Mouse (Mus musculus): ENCODE measurements around the gene Sypl2. TPM values are rescaled to one million over a fixed set of nuclear protein-coding genes. Genes with fewer than 3 reads are reported as not detected.

The Sypl2 gene
- polyA plus RNA-seq, 1 experiment: 38.7 TPM

DNA sequence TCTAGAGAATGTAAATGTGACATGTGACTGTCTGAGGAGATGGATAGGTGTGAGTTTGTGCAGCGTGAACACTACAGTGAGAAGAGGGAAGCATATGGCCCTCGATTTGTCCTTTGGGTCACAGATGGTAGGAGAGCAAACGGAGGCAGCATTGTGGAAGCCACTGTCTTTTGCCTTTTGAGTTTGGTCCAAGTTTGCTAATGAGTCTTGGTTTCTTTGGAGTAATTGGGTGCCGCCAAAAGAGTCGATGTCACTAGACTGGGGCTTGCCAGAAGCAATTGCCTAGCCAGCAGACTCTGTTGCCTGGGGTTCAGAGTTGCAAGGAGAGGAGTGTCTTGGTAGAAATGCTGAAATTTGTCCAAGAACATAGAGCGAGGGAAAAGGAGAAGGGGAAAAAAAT lies 14.6 kb downstream of the Sypl2 start:
- no peaks in the 10 kb centered on the region for H3K36me3 ChIP-seq (ENCODE audit: control insufficient read depth, insufficient read depth, low read length)
- TF ChIP-seq POLR2A (IDR thresholded peaks at IDR 0.05; ENCODE audit: low read depth, low read length): no peak
- TF ChIP-seq CTCF (conservative IDR thresholded peaks at IDR 0.05; ENCODE audit: insufficient read depth, insufficient read length, low read depth, low read length): no peak
- peak; percentile 46 for DNase-seq
- WGBS: 66% methylated on average over 6 of the region's 6 CpGs
- no peaks in the 10 kb centered on the region for H3K27me3 ChIP-seq (replicated peaks; ENCODE audit: control insufficient read depth, insufficient read depth, low read length)
- no peak overlapping the region for H3K27ac ChIP-seq (ENCODE audit: insufficient read depth, low read depth, low read length)
- peaks cover 6% of the 10 kb centered on the region; the same call in 1 of the 2 replicates for H3K4me1 ChIP-seq (ENCODE audit: control insufficient read depth, insufficient read depth, low read length)
- H3K4me3 ChIP-seq (ENCODE audit: insufficient read depth, low read depth, low read length): no peak overlapping the region

DNA sequence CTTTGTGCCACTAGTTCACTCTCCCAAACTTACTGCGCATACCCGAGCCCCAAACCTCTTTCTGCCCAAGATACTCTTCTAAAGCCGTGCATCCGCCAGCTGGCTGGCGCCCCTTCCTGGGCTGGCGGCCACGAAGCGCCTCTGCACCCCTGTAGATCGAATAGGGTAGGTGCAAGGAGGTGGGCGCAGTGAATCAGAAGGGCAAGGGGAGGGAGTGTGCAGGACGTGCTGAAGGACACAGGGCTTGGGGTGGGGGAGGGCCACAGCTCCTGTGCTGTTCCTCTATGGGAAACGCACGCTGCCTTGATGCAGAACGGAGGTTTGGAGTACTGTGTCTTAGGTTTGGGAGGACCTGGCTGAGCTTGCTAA lies 15.7 kb downstream of the Sypl2 start, which contains the start of gene Atxn7l2:
Gene Atxn7l2, minus strand, starts transcription at position 164 of the 369 bp plus-strand sequence.
- DNase-seq: no peak
- Histone ChIP-seq H3K4me3 (ENCODE audit: insufficient read depth, low read depth, low read length) (peak within 1 kb of the TSS; percentile 71), H3K4me1 (ENCODE audit: control insufficient read depth, insufficient read depth, low read length) (peaks cover 6% of the 10 kb centered on the region; the same call in 1 of the 2 replicates), H3K36me3 (ENCODE audit: control insufficient read depth, insufficient read depth, low read length) (no peaks in the 10 kb centered on the region), H3K27ac (ENCODE audit: insufficient read depth, low read depth, low read length) (peak within 1 kb of the TSS; percentile 54), H3K27me3 (replicated peaks; ENCODE audit: control insufficient read depth, insufficient read depth, low read length) (no peaks in the 10 kb centered on the region)
- 1% methylated on average over 14 of the region's 14 CpGs for WGBS
- TF ChIP-seq POLR2A (IDR thresholded peaks at IDR 0.05; ENCODE audit: low read depth, low read length) (no peak), CTCF (conservative IDR thresholded peaks at IDR 0.05; ENCODE audit: insufficient read depth, insufficient read length, low read depth, low read length) (no peak)

DNA sequence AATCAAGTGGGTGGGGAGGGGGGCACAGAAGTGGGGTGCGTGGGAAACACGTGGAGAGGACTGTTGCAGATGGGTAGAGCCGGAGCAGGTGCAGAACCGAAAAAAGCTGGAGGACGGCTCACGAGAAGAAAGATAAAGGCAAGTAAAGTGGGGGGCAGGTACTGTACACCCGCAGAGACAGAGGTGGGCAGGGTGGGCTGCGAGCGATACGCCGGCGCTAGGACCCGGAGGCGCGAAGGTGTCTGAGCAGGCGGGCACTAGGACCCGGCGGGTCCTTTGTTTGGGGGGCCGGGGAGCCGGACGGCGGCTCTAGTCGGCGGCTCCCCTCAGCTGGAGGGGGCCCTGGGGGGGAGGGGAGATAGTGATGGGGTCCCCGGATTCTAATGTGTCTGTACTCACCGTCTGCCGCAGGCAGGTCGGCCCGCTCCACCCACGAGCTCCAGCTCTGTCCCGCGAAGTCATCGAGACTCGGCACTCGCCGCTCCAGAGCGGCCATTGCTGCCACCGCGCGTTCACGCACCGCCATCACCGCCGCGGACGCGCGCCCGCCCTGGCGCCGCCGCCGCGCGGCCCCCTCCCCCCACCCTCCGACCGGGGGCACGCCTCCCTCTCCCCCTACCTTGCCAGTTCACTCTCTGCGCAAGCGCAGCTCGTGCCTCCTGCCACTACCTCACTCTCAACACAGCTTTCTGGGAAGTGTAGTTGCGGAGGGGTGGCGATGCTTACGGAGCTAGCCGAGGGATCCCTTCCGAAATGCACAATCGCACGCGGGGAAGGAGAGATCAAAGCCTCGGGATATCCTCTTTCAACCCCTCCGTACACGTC lies 16.3 kb downstream of the Sypl2 start:
- H3K4me3 ChIP-seq (ENCODE audit: insufficient read depth, low read depth, low read length): peak overlapping the region; percentile 71
- DNase-seq: peak; percentile 97
- H3K36me3 ChIP-seq (ENCODE audit: control insufficient read depth, insufficient read depth, low read length): no peaks in the 10 kb centered on the region
- no peaks in the 10 kb centered on the region for H3K27me3 ChIP-seq (replicated peaks; ENCODE audit: control insufficient read depth, insufficient read depth, low read length)
- WGBS: under 1% methylated on average over 72 of the region's 72 CpGs
- peak overlapping the region; percentile 54 for H3K27ac ChIP-seq (ENCODE audit: insufficient read depth, low read depth, low read length)
- TF ChIP-seq POLR2A (IDR thresholded peaks at IDR 0.05; ENCODE audit: low read depth, low read length) (peak; percentile 14), CTCF (conservative IDR thresholded peaks at IDR 0.05; ENCODE audit: insufficient read depth, insufficient read length, low read depth, low read length) (no peak)
- H3K4me1 ChIP-seq (ENCODE audit: control insufficient read depth, insufficient read depth, low read length): peaks cover 6% of the 10 kb centered on the region; the same call in 1 of the 2 replicates

DNA sequence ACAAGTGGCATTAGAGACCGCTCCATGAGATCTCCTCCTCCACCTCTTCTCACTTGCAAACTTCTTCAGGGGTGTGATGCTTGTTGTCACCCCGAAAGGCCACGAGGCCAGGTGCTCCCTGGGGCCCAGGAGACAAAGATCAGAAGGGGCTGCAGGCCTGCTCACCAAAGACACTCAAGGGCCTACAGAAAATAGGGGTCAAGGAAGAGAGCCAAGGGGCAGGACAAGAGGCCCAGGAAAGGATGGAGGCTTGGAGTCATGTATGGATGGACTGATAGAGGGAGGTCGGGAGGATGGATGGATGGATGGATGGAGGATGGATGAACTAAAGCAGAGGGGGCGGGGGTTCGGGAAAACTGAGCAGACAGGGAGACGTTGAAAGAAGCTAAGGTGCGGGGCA lies 16.9 kb downstream of the Sypl2 start:
- TF ChIP-seq CTCF (conservative IDR thresholded peaks at IDR 0.05; ENCODE audit: insufficient read depth, insufficient read length, low read depth, low read length): no peak
- no peak for DNase-seq
- H3K27ac ChIP-seq (ENCODE audit: insufficient read depth, low read depth, low read length): no peak overlapping the region
- peaks cover 6% of the 10 kb centered on the region; the same call in 1 of the 2 replicates for H3K4me1 ChIP-seq (ENCODE audit: control insufficient read depth, insufficient read depth, low read length)
- no peaks in the 10 kb centered on the region for H3K27me3 ChIP-seq (replicated peaks; ENCODE audit: control insufficient read depth, insufficient read depth, low read length)
- no peaks in the 10 kb centered on the region for H3K36me3 ChIP-seq (ENCODE audit: control insufficient read depth, insufficient read depth, low read length)
- 13% methylated on average over 8 of the region's 8 CpGs for WGBS
- peak overlapping the region; percentile 71 for H3K4me3 ChIP-seq (ENCODE audit: insufficient read depth, low read depth, low read length)

DNA sequence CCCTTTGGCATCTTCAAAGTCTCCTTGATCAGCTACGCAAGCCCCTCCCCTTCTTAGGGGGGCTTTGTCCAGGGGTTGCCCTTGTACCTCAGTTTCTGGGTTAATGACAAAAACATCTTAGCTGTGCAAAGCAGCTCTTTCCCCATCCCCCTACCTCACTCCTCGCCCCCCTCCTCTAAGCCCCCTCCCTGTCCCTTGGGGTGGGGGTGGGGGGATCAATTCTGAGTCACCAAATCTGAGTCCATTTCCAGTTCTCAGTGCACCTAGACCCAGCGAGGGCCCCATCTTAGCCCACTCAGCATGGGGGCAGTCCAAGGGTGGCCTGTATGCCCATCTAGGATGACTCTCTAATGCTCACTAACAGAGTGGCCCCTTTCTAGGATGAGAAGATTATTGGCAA lies 17.4 kb downstream of the Sypl2 start:
- TF ChIP-seq CTCF (conservative IDR thresholded peaks at IDR 0.05; ENCODE audit: insufficient read depth, insufficient read length, low read depth, low read length): no peak
- TF ChIP-seq POLR2A (IDR thresholded peaks at IDR 0.05; ENCODE audit: low read depth, low read length): no peak
- Histone ChIP-seq H3K4me3 (ENCODE audit: insufficient read depth, low read depth, low read length) (no peak overlapping the region), H3K27ac (ENCODE audit: insufficient read depth, low read depth, low read length) (no peak overlapping the region), H3K27me3 (replicated peaks; ENCODE audit: control insufficient read depth, insufficient read depth, low read length) (no peaks in the 10 kb centered on the region), H3K36me3 (ENCODE audit: control insufficient read depth, insufficient read depth, low read length) (no peaks in the 10 kb centered on the region), H3K4me1 (ENCODE audit: control insufficient read depth, insufficient read depth, low read length) (peaks cover 6% of the 10 kb centered on the region; the same call in 1 of the 2 replicates)
- no peak for DNase-seq
- WGBS: 75% methylated on average over 3 of the region's 3 CpGs

DNA sequence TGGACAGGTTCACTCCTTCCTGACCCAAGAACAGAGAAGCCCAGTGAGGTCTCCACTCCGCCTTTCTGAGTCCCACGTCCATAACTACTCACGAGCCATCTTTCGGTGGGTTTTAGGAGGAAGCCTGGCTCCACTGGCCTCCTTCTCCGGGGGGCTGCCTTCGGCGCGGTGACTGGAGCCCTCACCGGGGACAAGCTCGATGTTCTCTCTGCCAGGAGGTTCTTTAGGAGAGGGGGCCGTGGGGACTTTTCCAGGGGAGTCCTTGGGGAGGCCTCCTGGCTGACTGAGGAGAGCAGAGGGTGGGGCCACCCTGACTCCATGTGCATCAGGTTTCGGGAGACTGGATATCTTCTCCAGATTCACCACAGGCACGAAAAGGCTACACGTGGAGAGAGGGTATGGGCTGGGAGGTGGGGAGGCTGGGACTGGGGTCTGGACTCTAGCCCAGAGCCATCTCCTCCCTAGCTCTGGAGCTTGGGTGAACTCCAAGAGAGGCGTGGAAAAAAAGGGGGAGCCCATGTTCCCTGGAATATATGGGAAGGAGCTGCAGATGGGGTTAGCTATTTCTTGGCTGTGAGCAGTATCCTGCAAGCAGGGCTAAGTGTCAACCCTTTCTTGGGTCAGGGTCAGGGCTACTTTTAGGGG lies 19.6 kb downstream of the Sypl2 start:
- Histone ChIP-seq H3K4me3 (ENCODE audit: insufficient read depth, low read depth, low read length) (no peak overlapping the region), H3K27me3 (replicated peaks; ENCODE audit: control insufficient read depth, insufficient read depth, low read length) (no peaks in the 10 kb centered on the region), H3K36me3 (ENCODE audit: control insufficient read depth, insufficient read depth, low read length) (no peaks in the 10 kb centered on the region), H3K27ac (ENCODE audit: insufficient read depth, low read depth, low read length) (no peak overlapping the region), H3K4me1 (ENCODE audit: control insufficient read depth, insufficient read depth, low read length) (peaks cover 6% of the 10 kb centered on the region; the same call in 1 of the 2 replicates)
- DNase-seq: no peak
- 84% methylated on average over 15 of the region's 15 CpGs for WGBS
- TF ChIP-seq CTCF (conservative IDR thresholded peaks at IDR 0.05; ENCODE audit: insufficient read depth, insufficient read length, low read depth, low read length) (no peak), POLR2A (IDR thresholded peaks at IDR 0.05; ENCODE audit: low read depth, low read length) (no peak)

DNA sequence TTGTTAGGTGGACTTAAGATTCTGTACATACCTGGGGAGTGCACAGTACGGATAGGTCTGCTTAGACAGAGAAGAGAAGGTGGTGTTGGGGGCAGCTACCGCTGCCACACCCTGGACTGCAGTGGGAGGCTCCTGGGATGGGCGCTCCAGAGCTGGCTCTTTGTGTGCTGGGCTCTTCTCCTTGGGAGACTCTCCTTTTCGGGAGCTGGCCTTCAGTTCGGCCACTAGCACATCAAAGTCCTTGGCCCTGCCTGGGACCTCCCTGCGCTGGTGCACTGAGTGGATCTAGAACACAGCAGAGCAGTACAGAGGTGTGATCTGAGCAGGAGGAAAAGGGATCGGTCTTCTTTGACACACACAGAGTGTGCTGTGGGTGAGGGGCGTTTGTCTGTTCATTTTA lies 20.8 kb downstream of the Sypl2 start:
- TF ChIP-seq POLR2A (IDR thresholded peaks at IDR 0.05; ENCODE audit: low read depth, low read length): no peak
- TF ChIP-seq CTCF (conservative IDR thresholded peaks at IDR 0.05; ENCODE audit: insufficient read depth, insufficient read length, low read depth, low read length): no peak
- H3K4me3 ChIP-seq (ENCODE audit: insufficient read depth, low read depth, low read length): no peak overlapping the region

More for the DNA sequence above, 20.8 kb downstream of the Sypl2 start:
- no peaks in the 10 kb centered on the region for H3K27me3 ChIP-seq (replicated peaks; ENCODE audit: control insufficient read depth, insufficient read depth, low read length)
- no peak for DNase-seq
- H3K36me3 ChIP-seq (ENCODE audit: control insufficient read depth, insufficient read depth, low read length): no peaks in the 10 kb centered on the region
- 0 out of 2 replicates have a peak, but pooled peaks cover 6% of the 10 kb centered on the region for H3K4me1 ChIP-seq (ENCODE audit: control insufficient read depth, insufficient read depth, low read length)
- 93% methylated on average over 8 of the region's 8 CpGs for WGBS
- no peak overlapping the region for H3K27ac ChIP-seq (ENCODE audit: insufficient read depth, low read depth, low read length)
